Mouse (Mus musculus) heart, embryonic 12.5 days (tissue): ENCODE measurements around the gene Dip2c. TPM values are rescaled to one million over a fixed set of nuclear protein-coding genes. Genes with fewer than 3 reads are reported as not detected.

ENCODE experiments used
- ATAC-seq: fragments of 200-750 bp; cut with Nextera tagmentation; 2 replicates; pipeline ENCODE4 v1.8.0; 2017; ENCODE audit warnings: moderate TSS enrichment, moderate library complexity; ENCODE audit not compliant: insufficient number of reproducible peaks, low FRiP score
- H3K27ac ChIP-seq: fragments of 300-500 bp; sonication (generic); 2 replicates; pipeline ENCODE4 v1.5.1; 2016; ENCODE audit warnings: mild to moderate bottlenecking, moderate library complexity; ENCODE audit not compliant: poor library complexity, severe bottlenecking
- H3K27me3 ChIP-seq: fragments of 300-500 bp; sonication (generic); replicated peaks from 2 replicates; pipeline ENCODE4 v1.6.1; 2016; ENCODE audit warnings: mild to moderate bottlenecking, moderate library complexity
- H3K36me3 ChIP-seq: fragments of 300-500 bp; sonication (generic); 2 replicates; pipeline ENCODE4 v1.6.1; 2016; ENCODE audit warnings: mild to moderate bottlenecking, moderate library complexity
- H3K4me1 ChIP-seq: fragments of 300-500 bp; sonication (generic); replicated peaks from 2 replicates; pipeline ENCODE4 v1.6.1; 2016; ENCODE audit warnings: mild to moderate bottlenecking
- H3K4me2 ChIP-seq: fragments of 300-500 bp; sonication (generic); 2 replicates; pipeline ENCODE4 v1.6.1; 2016; ENCODE audit warnings: mild to moderate bottlenecking, moderate library complexity
- H3K4me3 ChIP-seq: fragments of 300-500 bp; sonication (generic); 2 replicates; pipeline ENCODE4 v1.5.1; 2016; ENCODE audit warnings: mild to moderate bottlenecking
- H3K9ac ChIP-seq: fragments of 300-500 bp; sonication (generic); 2 replicates; pipeline ENCODE4 v1.6.1; 2016; ENCODE audit warnings: mild to moderate bottlenecking, moderate library complexity
- H3K9me3 ChIP-seq: fragments of 300-500 bp; sonication (generic); replicated peaks from 2 replicates; pipeline ENCODE4 v1.6.1; 2016; ENCODE audit warnings: mild to moderate bottlenecking, moderate library complexity
- WGBS: fragments of 180-500 bp; shearing (Covaris S2); methylation state at CpG from one replicate; pipeline ENCODE4 v1.1.7; 2016; 5-methylcytosine and 5-hydroxymethylcytosine counted together
- polyA plus RNA-seq: library from polyadenylated mRNA; unstranded; fragments of >200 nt; fragmentation: Nextera tagmentation; extraction: Ambion mirVana; gene quantifications from 2 replicates; pipeline ENCODE4 v1.2.1, GENCODE M21; 2016

Gene Dip2c
- polyA plus RNA-seq, 1 experiment from 2014 or later: 8.4 TPM

DNA sequence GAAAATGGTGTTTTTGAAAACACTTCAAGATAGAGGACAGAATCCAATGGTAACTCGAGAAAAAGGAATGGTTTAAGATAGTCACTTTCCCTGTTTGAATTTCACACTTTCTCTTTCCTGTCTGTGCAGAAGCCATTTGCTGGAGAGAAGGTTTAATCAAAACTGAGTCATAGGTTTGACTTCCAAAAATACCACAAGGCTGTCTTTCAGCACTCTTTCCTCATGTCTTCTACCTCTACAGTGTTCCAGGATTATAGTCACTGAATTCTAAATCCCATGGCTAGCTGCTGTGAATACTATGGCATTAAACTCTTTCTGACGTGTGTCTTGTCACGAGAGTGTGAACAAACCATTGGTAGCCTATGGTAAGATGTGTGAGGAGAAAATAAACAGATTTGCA, 173.9 kb downstream of the Dip2c start:
- Histone ChIP-seq H3K9me3 (no peaks in the 10 kb centered on the region), H3K27ac (peak overlapping the region; percentile 38; the same call in 1 of the 2 replicates), H3K9ac (no peak overlapping the region), H3K27me3 (no peaks in the 10 kb centered on the region), H3K4me1 (peaks cover 49% of the 10 kb centered on the region), H3K4me2 (no peak overlapping the region), H3K4me3 (no peak overlapping the region), H3K36me3 (no peaks in the 10 kb centered on the region)
- no peak for ATAC-seq
- 35% methylated on average over 3 of the region's 3 CpGs for WGBS

DNA sequence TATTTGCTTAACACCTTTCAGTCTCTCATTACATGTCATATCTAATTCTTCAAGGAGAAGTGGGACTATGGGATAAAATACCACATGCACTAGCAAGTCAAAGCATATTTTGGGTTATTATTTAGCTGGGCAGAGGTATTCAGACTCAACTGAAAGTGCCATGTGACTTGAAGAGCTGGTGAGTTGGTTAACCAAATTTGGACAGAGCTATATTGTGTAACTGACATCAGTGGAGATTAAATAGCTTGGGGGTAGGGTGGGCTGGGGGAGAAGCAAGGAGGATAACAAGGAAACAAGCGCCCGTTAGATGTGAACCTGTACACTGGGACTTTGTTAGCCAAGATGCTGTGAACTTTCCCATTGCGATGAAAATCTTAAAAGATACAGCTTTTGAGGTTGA, 175.6 kb downstream of the Dip2c start:
- Histone ChIP-seq H3K4me2 (no peak overlapping the region), H3K4me1 (peaks cover 39% of the 10 kb centered on the region), H3K27ac (no peak overlapping the region), H3K9me3 (no peaks in the 10 kb centered on the region), H3K4me3 (no peak overlapping the region), H3K27me3 (no peaks in the 10 kb centered on the region), H3K9ac (no peak overlapping the region), H3K36me3 (no peaks in the 10 kb centered on the region)
- 60% methylated on average over 3 of the region's 3 CpGs for WGBS
- no peak for ATAC-seq

DNA sequence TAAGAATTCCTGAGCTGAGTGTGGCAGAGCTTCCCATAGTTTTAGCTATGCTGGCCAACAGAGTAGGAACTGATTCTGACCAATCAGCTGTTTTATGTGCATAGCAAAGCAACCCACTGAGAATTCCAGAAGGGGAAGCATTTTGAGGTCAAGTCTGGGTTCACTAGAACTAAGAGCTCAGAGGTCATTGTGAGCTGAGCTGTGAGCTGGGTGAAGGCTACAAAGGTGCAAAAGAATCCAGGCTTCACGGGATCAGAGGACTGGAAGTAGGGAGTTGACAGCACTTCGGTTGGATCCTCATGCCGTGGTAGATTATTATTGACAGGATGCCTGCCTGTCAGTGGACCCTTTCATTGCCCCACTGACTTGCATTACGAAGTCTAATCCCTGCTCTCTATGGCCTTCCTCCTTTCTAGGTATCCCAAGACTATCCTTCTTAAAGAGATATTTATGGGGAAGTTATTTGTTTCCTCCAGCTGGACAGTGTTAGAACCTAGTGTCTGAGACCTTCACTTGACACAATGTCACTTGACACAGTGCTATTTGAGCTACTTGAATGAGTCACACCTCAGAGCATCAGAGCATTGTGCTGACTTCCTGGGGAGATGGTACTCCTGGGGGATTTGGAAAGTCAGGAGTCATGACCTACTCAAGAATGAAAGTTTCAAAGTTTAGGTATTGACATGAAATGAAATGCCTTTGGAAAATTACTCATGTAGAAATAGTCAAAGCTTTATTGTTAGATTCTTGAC, 178.3 kb downstream of the Dip2c start:
- Histone ChIP-seq H3K27ac (peak overlapping the region; percentile 68), H3K9me3 (no peaks in the 10 kb centered on the region), H3K36me3 (no peaks in the 10 kb centered on the region), H3K27me3 (no peaks in the 10 kb centered on the region), H3K4me3 (no peak overlapping the region), H3K9ac (no peak overlapping the region), H3K4me1 (peaks cover 30% of the 10 kb centered on the region), H3K4me2 (no peak overlapping the region)
- no peak for ATAC-seq
- WGBS: 27% methylated on average over 4 of the region's 4 CpGs

DNA sequence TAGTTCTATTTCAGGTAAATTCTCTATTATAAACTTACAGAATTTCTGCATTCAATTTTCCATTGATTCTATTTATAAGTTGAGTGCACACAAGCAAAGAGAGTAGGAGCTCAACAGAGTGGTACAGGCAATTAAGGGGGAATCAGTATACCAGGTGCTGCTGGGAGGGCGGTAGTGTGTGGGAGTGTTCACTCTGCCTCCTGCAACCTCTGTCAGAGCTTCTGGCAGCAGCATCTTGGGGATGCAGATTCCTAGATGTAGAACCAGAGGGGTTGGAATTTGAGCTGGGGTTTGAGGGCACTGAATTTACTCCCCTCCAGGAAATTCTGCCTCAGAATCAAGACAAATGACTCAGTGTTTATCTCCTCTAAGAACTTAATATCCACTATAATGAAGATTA, 179.7 kb downstream of the Dip2c start:
- Histone ChIP-seq H3K27me3 (no peaks in the 10 kb centered on the region), H3K4me2 (no peak overlapping the region), H3K27ac (no peak overlapping the region), H3K36me3 (no peaks in the 10 kb centered on the region), H3K4me1 (peaks cover 20% of the 10 kb centered on the region), H3K9ac (no peak overlapping the region), H3K4me3 (no peak overlapping the region), H3K9me3 (no peaks in the 10 kb centered on the region)
- no peak for ATAC-seq
- WGBS: 76% methylated on average over 1 of the region's 1 CpGs

DNA sequence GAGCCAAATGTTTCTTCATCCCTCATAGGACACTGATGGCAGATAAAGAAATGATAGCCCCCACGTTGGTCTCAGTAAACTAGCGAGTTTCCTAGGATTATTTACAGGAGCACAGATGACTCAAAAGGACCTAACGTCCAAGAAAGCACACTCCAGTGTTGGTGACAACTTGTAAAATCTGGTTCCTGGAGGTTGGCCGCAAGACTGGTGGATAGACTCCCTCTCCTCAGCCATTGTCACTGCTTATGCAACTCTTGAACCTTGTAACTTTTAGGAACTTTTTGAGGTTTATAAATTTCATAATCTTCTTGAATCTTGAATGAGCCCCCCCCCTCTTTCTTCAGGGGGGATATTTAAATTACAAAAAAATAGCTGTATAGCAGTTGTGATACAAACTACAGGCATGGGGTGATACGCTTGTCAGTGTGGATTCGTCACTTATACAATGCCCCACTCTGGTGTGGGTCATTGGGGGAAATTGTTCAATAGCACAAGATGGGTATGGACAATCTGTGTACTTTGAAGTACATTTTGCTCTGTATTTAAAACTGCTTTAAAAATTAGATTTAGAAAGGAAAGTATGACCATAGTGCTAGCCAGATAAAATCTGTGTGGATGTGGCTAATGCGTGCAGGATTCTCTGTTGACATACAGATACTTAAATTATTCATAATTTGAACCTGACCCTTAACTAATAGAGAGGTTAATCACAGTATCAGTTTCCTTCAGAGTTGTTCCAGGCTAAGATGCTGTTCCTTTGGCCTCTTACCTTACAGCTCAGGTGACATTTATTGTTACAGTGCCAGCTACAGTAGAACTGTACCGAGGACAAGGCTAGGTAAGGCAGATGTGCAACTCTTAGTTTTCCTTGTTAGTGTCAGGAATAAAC, 181.3 kb downstream of the Dip2c start:
- Histone ChIP-seq H3K9ac (no peak overlapping the region), H3K27ac (no peak overlapping the region), H3K4me3 (no peak overlapping the region), H3K4me1 (peaks cover 9% of the 10 kb centered on the region), H3K27me3 (no peaks in the 10 kb centered on the region), H3K36me3 (no peaks in the 10 kb centered on the region), H3K9me3 (no peaks in the 10 kb centered on the region), H3K4me2 (no peak overlapping the region)
- no peak for ATAC-seq
- 81% methylated on average over 8 of the region's 8 CpGs for WGBS

DNA sequence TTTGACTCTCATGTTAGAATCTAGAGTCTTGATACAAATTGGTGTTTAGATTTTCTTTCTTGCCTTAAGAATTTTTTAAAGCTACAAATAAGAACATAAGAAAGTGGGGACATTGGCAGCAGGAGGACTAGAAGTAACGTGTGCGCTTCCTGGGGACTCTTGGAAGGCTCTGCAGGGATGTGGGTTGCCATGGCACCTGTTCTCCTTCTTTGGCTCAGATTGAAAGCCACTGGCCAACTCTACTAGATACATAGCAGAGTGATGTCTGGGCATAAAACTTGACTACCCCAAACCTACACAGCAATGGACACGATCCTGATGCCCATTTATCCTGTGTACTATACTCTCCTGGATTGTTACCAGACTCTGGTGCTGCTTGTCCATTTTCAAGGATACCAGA, 188.1 kb downstream of the Dip2c start:
- WGBS: 90% methylated on average over 3 of the region's 3 CpGs
- Histone ChIP-seq H3K9ac (no peak overlapping the region), H3K4me3 (no peak overlapping the region), H3K4me2 (no peak overlapping the region), H3K4me1 (peaks cover 3% of the 10 kb centered on the region; the same call in 1 of the 2 replicates), H3K27ac (no peak overlapping the region), H3K36me3 (no peaks in the 10 kb centered on the region), H3K27me3 (no peaks in the 10 kb centered on the region), H3K9me3 (no peaks in the 10 kb centered on the region)
- no peak for ATAC-seq

DNA sequence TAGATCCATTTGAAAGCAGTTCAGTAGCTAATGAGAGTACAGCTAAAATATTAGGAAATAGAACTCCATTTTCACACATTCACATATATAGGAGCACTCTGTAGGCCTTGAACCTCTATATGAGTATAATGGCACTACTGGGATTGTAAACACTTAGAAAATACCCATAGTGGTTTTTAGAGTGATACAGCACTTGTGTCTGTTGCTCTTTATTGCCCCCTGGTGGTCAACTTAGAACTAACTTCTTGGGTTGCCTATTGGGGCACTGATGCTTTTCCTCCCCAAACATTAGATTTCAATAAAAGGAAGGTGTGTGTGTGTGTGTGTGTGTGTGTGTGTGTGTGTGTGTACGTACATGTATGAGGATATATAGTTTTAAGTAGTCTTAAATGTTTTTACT, 190.9 kb downstream of the Dip2c start:
- Histone ChIP-seq H3K4me2 (no peak overlapping the region), H3K36me3 (no peaks in the 10 kb centered on the region), H3K9ac (no peak overlapping the region), H3K4me3 (no peak overlapping the region), H3K27ac (no peak overlapping the region), H3K27me3 (no peaks in the 10 kb centered on the region), H3K4me1 (peaks cover 3% of the 10 kb centered on the region; the same call in 1 of the 2 replicates), H3K9me3 (no peaks in the 10 kb centered on the region)
- ATAC-seq: no peak
- 24% methylated on average over 1 of the region's 1 CpGs for WGBS

DNA sequence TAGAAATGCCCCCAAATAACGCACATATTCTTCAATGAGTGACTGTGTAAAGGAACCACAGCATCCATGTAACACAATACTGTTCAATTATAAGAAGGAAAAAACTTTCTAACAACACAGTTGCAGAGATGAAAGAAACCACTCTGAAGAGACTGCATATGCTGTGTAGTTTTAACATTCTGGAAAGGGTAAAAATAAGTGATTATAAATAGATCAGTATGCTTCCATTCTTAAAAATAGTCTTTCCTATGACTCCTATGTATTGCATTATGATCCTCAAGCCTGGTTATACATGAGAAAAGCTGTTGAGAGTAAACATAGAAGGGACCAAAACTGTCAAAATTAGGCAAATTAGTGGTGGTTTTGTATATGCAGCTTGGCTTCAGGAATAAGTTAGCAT, 197.1 kb downstream of the Dip2c start:
- Histone ChIP-seq H3K4me1 (no peaks in the 10 kb centered on the region), H3K36me3 (no peaks in the 10 kb centered on the region), H3K27ac (no peak overlapping the region), H3K4me3 (no peak overlapping the region), H3K27me3 (no peaks in the 10 kb centered on the region), H3K9me3 (no peaks in the 10 kb centered on the region), H3K9ac (no peak overlapping the region), H3K4me2 (no peak overlapping the region)
- WGBS: 86% methylated on average over 1 of the region's 1 CpGs
- ATAC-seq: no peak

DNA sequence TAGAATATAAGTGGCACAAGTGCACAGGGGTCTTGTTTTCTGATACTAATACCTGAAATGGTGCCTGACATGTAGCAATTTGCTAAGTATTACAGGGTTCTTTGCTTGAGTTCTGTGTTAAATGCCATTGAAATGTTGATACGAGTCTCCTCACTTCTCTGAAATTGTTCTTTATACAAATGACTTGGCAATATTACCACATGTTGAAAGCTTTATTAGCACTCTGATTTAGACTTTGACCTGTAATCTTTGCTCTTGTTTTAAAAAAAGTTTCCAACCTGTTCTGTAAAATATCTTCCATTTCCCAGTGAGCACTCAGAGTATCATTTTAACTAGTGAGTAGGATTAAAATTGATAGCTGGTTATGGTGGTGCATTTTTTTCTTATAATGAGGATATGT, 205.4 kb downstream of the Dip2c start:
- Histone ChIP-seq H3K27ac (no peak overlapping the region), H3K4me3 (no peak overlapping the region), H3K36me3 (no peaks in the 10 kb centered on the region), H3K4me2 (no peak overlapping the region), H3K27me3 (no peaks in the 10 kb centered on the region), H3K9me3 (no peaks in the 10 kb centered on the region), H3K9ac (no peak overlapping the region), H3K4me1 (peaks cover 10% of the 10 kb centered on the region)
- WGBS: 82% methylated on average over 1 of the region's 1 CpGs
- no peak for ATAC-seq

DNA sequence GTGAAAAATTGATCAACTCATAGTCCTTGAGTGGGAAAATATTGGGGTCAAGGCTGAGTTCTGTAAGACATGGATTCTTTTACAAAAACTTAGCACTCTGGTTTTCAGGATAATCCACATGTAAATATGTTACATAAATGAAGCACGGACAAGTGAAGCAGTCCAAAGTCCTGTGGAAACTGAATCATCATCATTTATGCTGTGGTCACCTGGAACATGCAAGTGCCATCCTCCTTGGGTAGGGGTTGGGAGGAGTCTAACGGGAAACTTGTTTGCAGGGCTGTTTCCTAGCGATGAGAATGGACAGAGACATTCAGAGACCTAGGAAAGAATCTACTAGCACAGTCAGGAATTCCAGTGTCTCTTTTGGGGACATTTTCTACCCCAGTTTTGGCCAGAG, 213.4 kb downstream of the Dip2c start:
- Histone ChIP-seq H3K27me3 (no peaks in the 10 kb centered on the region), H3K4me2 (no peak overlapping the region), H3K4me1 (peaks cover 17% of the 10 kb centered on the region), H3K9ac (no peak overlapping the region), H3K27ac (no peak overlapping the region), H3K9me3 (no peaks in the 10 kb centered on the region), H3K4me3 (no peak overlapping the region), H3K36me3 (no peaks in the 10 kb centered on the region)
- WGBS: 78% methylated on average over 3 of the region's 3 CpGs
- no peak for ATAC-seq

DNA sequence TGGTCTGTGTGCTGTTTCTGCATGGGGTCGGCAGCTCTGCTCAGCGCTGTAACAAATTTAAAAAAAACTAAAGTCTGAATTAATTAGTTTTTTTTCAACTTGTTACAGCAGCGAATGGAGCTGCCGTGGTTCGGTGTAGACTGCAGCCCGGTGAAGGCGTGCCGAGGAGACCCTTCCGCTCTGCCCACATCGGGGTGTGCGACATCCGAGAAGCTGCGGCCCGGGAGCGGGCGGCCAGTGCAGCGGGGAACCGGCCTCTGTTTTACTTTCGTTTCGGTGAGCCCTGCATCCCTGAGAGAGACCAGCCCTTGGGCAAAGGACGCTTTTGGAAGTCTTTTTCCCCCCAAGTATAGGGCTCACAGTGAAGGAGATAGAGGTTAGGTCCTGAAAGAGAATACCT, 218.4 kb downstream of the Dip2c start:
- peak overlapping the region; percentile 67 for H3K9ac ChIP-seq

More for the DNA sequence above, 218.4 kb downstream of the Dip2c start:
- peak overlapping the region; percentile 58 for H3K4me2 ChIP-seq
- H3K9me3 ChIP-seq: no peaks in the 10 kb centered on the region
- H3K4me3 ChIP-seq: peak overlapping the region; percentile 53
- 44% methylated on average over 21 of the region's 21 CpGs for WGBS
- H3K4me1 ChIP-seq: peaks cover 12% of the 10 kb centered on the region
- H3K36me3 ChIP-seq: no peaks in the 10 kb centered on the region
- ATAC-seq: 0 out of 2 replicates have a peak, but pooled peaks have one; percentile 36
- H3K27ac ChIP-seq: no peak overlapping the region
- H3K27me3 ChIP-seq: no peaks in the 10 kb centered on the region
